Mouse (Mus musculus): ENCODE data around the gene Spats2.
"Not testable (repeated sequence)": the region's sequence is repeated elsewhere in the genome, so short reads cannot be mapped to it uniquely, and the experiment has no call there.

Gene Spats2

GRCm38 (mm10) chr15:99138389-99138788 is 12.7 kb downstream of the Spats2 start:
- DNase-seq (ENCODE audit: low read depth, low spot score), result no peak

GRCm38 (mm10) chr15:99139669-99140068 is 14.0 kb downstream of the Spats2 start:
- DNase-seq (ENCODE audit: low read depth, low spot score), result no peak

DNA sequence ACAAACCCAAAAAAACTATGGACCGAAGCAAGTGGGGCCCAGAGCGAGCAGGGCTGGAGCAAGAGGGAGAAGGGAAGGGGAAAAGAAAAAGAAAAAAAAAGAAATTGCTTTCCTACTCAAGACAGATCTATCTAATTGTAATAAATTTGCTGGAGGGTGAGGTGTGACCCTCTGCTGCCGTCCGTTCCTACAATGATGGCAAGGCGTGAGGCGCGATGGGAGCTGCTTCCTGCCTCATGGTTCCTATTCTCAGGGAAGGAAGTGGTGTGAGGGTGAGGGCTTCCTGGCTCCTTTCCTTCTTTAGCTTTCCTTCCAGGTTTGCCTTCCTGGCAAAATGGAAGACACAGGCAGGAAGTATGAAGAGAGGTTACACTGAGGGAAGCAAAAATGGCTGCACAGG is 24.8 kb downstream of the Spats2 start:
- DNase-seq (ENCODE audit: low read depth, low spot score), result no peak

GRCm38 (mm10) chr15:99151324-99151723 is 25.6 kb downstream of the Spats2 start:
- no peak for DNase-seq (ENCODE audit: low read depth, low spot score)

DNA sequence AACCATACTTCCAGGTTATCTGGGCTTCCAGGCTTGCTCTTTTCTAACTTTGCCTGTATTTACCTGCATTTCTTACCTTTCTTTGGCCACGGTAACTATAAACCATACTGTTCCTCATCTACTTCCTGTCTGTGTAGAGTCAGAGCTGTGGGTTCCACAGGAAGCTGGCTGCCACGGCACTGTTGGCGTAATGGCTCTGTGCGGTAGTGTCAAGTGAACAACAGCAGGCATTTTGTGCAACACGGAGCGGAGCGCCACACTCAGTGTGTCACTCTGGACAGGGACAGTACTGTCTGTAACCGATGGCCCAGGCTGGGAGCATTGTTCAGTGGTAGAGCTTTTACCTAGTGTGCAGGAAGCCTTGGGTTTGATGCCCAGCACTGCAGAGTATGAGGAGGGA is 27.8 kb downstream of the Spats2 start:
- DNase-seq (ENCODE audit: low read depth, low spot score), result no peak

DNA sequence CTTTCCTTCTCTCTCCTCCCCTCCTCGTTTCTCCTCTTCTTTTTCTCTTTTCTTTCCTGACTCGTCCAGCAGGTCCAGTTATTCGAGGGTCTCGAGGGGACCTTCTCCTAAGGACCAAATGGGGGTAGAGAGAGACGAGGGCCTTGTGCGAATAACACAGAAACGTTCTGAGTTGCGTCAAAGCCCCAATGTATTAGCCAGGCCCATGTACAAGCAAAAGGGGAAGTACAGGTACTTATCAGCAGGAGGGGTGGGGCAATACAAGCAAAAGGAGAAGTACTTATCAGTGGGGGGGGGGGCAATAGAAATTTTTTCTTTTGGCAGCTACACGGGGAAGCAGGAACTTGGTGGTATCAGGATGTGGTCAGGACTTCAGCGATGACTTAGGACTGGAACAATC is 28.8 kb downstream of the Spats2 start:
- DNase-seq (ENCODE audit: low read depth, low spot score), result not testable (repeated sequence)

DNA sequence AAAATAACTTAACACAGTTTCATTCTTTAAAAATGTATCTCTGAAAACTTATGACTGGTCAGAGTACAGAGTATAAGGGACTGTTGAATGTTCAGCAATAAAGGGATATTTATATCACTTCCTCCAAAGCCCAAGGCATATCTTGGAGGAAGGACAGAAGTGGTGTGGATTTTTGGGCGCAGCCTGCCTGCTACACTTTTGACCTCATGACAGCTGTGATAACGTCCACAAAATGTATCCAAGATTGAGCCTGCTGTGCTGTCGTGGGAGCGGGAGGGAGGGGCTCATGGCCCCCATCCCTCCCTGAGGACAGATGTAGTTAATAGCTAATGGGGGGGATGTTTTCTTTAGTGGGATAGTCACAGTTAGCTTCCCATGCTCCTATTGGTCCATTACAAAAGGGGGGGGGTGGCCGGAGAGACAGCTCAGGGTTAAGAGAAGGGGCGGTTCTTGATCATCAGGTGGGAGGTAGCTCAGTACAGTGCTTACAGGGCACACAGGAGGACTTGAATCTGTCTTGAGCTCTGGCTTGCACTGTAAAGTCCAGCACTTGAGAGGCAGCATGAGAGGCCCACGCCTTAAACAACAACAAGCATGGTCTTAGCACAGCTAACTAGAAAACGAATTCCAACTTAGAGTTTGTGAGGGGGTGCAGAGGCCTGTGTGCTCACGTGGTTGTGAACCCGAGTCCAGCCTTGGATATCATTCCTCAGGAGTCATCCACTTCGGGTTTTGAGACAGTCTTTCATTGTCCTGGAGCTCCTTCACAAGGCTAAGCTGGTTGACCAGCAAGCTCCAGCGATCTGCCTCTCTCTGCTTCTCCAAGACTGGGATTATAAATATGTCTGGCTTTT is 38.0 kb downstream of the Spats2 start:
- DNase-seq (ENCODE audit: low read depth, low spot score), result no peak

- DNase-seq (ENCODE audit: low read depth, low spot score), result no peak
These were observed 46.4 kb downstream of the Spats2 start for GRCm38 (mm10) chr15:99172131-99172530.

DNA sequence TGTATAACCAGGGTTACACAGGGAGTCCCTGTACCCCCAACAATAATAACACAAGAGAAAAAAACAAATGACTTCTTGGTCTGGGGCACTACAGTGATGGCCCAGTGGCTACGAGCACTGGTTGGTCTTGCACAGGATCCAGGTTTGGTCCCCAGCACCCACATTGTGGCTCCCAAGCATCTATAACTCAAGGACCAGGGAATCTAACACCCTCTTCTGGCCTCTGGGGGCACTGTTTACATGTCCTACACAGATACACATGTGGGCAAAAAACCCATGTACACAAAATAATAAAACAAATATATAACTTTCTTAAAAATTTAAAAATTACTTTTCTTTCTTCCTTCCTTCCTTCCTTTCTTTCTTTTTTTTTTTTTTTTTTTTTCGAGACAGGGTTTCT is 53.9 kb downstream of the Spats2 start:
- DNase-seq (ENCODE audit: low read depth, low spot score), result no peak

GRCm38 (mm10) chr15:99184217-99184914 is 58.6 kb downstream of the Spats2 start:
- no peak for DNase-seq (ENCODE audit: low read depth, low spot score)

DNA sequence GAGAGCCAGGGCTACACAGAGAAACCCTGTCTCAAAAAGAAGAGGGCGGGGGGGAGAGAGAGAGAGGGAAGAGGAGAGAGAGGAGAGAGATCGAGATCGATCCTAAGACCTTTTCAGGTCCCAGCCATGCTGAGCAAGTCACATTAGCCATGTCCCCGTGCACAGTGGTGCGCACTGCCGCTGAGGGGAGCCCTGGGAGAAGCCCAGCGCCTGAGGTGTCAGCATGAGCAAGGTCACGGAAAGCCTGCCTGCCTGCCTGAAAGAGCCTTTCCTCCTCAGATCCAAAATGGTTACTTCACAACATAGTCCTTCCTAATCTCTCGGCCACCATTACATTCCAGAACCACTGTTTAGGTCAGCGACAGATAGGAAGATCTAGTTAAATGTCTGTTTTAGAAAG is 68.6 kb downstream of the Spats2 start:
- no peak for DNase-seq (ENCODE audit: low read depth, low spot score)

DNA sequence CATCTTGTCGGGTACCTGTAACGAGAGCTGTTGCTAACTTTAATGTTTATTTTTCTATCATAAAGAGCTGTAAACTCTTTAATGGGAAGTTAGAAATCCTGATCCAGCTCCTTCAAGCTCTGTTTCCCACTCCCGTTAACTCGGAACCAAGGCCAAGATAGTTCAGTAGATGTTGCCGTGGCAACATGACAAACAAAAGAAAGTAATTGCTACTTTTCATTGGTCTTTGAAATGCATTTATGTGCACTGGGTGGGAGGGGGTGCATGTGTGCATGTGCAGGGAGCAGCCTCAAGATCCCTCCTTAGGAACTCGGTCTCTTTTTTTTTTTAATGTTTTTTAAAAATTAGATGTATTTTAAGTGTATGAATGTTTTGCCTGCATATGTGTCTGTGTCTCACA is 69.3 kb downstream of the Spats2 start:
- no peak for DNase-seq (ENCODE audit: low read depth, low spot score)

GRCm38 (mm10) chr15:99198761-99199160 is 73.0 kb downstream of the Spats2 start:
- DNase-seq (ENCODE audit: low read depth, low spot score), result no peak

- DNase-seq (ENCODE audit: low read depth, low spot score), result no peak
These were observed 80.2 kb downstream of the Spats2 start for GRCm38 (mm10) chr15:99205959-99206358.

DNA sequence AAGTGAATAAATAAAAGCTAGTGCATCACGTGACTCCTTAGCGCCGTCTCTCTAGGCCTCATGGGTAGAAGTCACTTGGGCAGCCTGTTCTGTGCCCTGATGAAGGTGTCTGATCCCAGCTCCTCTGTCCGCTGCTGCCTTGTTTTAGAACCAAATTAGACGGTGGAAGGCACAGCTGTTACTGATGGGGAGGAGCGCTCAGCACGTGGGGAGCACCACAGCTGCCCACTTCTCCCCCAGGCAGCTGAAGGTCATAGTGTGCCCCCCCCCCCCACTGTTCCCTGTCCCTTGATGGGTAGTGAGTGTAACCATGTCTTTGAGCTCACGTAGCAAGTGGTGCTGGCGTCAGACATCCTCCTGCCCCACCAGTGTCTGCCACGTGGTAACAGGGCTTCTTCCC is 87.5 kb downstream of the Spats2 start:
- no peak for DNase-seq (ENCODE audit: low read depth, low spot score)

DNA sequence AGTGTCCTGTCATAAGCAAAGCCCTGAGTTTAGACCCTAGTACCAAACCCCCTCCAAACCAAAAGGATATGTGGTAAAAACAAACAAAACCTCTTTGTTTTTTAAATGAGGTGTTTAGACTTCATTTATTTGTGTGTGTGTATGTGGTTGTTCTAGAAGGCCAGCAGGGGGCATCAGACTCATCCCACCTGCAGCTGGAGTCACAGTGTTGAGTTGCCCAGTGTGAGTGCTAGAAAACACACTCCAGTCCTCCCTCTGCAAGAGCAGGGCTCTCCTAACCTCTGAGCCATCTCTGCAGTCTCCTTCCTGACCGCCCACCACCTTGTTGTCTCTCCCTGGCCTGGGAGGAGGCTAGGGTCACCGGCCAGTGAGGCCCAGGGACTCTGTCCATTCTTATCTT is 89.2 kb downstream of the Spats2 start:
- DNase-seq (ENCODE audit: low read depth, low spot score), result no peak

- no peak for DNase-seq (ENCODE audit: low read depth, low spot score)
These were observed 90.2 kb downstream of the Spats2 start for GRCm38 (mm10) chr15:99215741-99216463.

GRCm38 (mm10) chr15:99217630-99218029 is 91.9 kb downstream of the Spats2 start:
- DNase-seq (ENCODE audit: low read depth, low spot score), result no peak

- no peak for DNase-seq (ENCODE audit: low read depth, low spot score)
These were observed 95.7 kb downstream of the Spats2 start for GRCm38 (mm10) chr15:99221315-99221952.

- DNase-seq (ENCODE audit: low read depth, low spot score), result no peak
These were observed 97.3 kb downstream of the Spats2 start for GRCm38 (mm10) chr15:99222794-99223584.

DNA sequence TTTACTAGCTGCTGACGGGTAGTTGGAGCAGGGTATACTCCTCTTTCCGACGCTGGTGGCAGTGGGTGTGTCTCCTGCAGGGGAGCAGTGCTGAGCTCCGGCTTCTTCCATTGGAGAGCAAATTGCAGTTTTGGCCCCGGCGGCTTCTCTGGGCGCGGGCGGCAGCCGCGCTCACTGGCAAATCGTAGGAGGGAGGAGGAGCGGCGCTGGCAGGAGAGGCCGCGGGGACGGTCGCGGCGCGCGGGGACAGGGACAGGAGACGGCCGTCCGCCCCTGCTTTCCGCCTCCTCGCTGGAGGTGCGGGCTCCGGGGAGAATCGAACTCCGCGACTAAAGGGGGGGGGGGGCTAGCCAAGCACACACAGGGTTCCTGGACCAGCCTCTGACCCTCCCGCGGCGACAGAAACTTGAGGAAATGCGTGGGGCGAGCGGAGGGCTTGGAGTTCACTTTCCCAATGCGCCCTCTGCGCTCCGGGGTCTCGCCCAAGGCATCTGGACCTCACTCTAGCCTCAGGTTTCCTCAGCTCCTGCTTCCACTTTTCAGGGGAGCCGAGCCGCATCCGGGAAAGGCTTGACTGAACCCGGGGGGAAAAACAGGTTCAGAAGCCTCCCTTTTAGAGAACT is 98.0 kb downstream of the Spats2 start:
- DNase-seq (ENCODE audit: low read depth, low spot score), result peak; percentile 70

Data from telencephalon, adult 2 months (tissue).